Mouse (Mus musculus): ENCODE data around the gene Tshz2.

GRCm38 (mm10) chr2:169760117-169760516, 127.3 kb downstream of the Tshz2 start:
- TF ChIP-seq POLR2A (IDR thresholded peaks at IDR 0.05; ENCODE audit: low read depth, low read length) (no peak), CTCF (IDR thresholded peaks at IDR 0.05; ENCODE audit: extremely low read depth, insufficient read length, insufficient replicate concordance, low read depth, low read length) (no peak)

Data from small intestine, adult 2 months (tissue).